Mouse (Mus musculus) thymus, adult 2 months (tissue): ENCODE measurements around the gene Cep164.

Source experiments
- CTCF ChIP-seq: fragments of 200-500 bp; IDR thresholded peaks from 2 replicates; pipeline ENCODE4 v1.5.1; 2012; ENCODE audit warnings: mild to moderate bottlenecking, control low read depth, low read length, moderate library complexity, borderline replicate concordance; ENCODE audit not compliant: control insufficient read depth, poor library complexity, insufficient read depth; ENCODE audit errors: extremely low read depth
- POLR2A ChIP-seq: fragments of 200-500 bp; IDR thresholded peaks from 2 replicates; pipeline ENCODE4 v1.6.1; 2012; ENCODE audit warnings: mild to moderate bottlenecking, low read length, control low read depth, moderate library complexity; ENCODE audit not compliant: control insufficient read depth, poor library complexity, insufficient read depth; ENCODE audit errors: extremely low read depth

DNA sequence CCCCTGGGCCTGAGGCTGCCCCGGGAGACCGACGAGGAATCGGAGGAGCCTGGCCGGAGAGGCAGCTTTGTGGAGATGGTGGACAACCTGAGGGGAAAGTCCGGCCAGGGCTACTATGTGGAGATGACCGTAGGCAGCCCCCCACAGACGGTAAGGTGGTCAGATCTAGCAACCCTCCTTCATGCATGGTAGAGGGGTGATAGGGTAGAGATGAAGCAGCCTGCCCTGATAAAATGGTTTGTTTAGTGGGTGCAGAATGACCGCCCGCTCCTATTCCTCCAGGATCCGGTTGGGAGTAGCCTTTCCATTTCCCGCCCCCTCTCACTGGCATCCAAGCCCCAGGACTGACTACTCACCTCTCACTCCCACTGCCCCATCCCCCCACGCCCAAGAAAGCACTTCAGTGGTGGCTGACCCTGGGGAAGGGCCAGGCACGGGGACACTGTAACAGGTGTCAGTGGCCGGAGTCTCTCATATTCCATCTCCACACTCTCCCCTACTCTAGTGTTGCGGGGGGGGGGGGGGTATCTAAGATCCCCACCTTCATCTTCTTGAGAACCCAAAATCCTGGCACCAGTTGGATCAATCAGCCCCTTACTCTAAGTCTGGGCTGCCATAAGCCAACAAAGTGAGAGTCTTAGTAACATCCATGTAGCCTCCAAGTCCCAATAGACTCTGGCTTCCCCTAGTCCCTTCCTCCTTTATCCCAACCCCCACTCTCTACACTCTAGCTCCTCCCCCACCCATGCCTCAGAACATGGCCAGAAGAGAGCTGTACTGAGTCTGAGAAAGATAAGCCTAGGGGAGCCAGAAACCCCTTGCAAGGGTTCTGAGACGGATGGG is 10.9 kb upstream of the Cep164 start:
- TF ChIP-seq CTCF (no peak), POLR2A (no peak)
